Mouse (Mus musculus): ENCODE results near the gene Cpt1a.

DNA sequence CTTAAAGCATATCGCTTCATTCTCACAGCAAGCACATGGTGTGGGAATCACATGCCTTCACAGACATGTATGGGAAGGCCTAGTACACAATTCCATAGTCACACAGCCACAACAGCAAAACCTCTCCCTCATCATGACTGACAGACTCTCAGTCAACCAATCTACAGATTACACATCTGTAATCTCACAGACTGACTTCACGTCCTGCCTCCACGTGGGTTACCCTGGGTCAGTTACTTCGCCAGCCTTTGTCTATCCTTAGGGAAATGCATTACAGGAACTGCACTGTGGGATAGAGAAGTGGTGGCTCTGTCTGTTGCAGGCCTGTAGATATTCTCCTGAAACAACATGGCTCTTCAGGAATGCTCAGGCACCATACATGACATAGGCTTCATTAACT, 40.2 kb upstream of the Cpt1a start:
- TF ChIP-seq POLR2A (IDR thresholded peaks at IDR 0.05; ENCODE audit: insufficient read length, low read depth) (no peak), SRF (IDR thresholded peaks at IDR 0.05; ENCODE audit: control insufficient read depth, insufficient read length, low read depth) (no peak)

Measured in myocyte (in vitro differentiated cells).